Mouse (Mus musculus) forebrain, embryonic 11.5 days (tissue): ENCODE measurements around the gene Fam161b. TPM values are rescaled to one million over a fixed set of nuclear protein-coding genes. Genes with fewer than 3 reads are reported as not detected.

Source experiments
- ATAC-seq: fragments of 200-750 bp; cut with Nextera tagmentation; replicated peaks from 2 replicates; pipeline ENCODE4 v1.8.0; 2017; ENCODE audit warnings: moderate TSS enrichment; ENCODE audit not compliant: low FRiP score
- DNase-seq: peaks from one replicate; pipeline ENCODE4 v3.0.0-alpha.2; 2017; ENCODE audit warnings: low spot score
- H3K27ac ChIP-seq: fragments of 300-500 bp; sonication (generic); 2 replicates; pipeline ENCODE4 v1.5.1; 2014; ENCODE audit warnings: low read depth, low read length
- H3K27me3 ChIP-seq: fragments of 300-500 bp; sonication (generic); 2 replicates; pipeline ENCODE4 v1.6.1; 2014; ENCODE audit warnings: mild to moderate bottlenecking, low read length, mixed read lengths; ENCODE audit not compliant: control insufficient read depth, insufficient read depth
- H3K36me3 ChIP-seq: fragments of 300-500 bp; sonication (generic); 2 replicates; pipeline ENCODE4 v1.6.1; 2014; ENCODE audit warnings: mild to moderate bottlenecking, low read length, moderate library complexity, mixed read lengths; ENCODE audit not compliant: control insufficient read depth, insufficient read depth
- H3K4me1 ChIP-seq: fragments of 300-500 bp; sonication (generic); replicated peaks from 2 replicates; pipeline ENCODE4 v1.6.1; 2014; ENCODE audit warnings: low read length, mixed read lengths; ENCODE audit not compliant: control insufficient read depth, insufficient read depth
- H3K4me2 ChIP-seq: fragments of 300-500 bp; sonication (generic); 2 replicates; pipeline ENCODE4 v1.6.1; 2014; ENCODE audit warnings: low read depth, mild to moderate bottlenecking, low read length, moderate library complexity, mixed read lengths; ENCODE audit not compliant: severe bottlenecking
- H3K4me3 ChIP-seq: fragments of 300-500 bp; sonication (generic); 2 replicates; pipeline ENCODE4 v1.5.1; 2014; ENCODE audit warnings: low read depth, low read length
- H3K9ac ChIP-seq: fragments of 300-500 bp; sonication (generic); 2 replicates; pipeline ENCODE4 v1.6.1; 2014; ENCODE audit warnings: low read length
- H3K9me3 ChIP-seq: fragments of 300-500 bp; sonication (generic); 2 replicates; pipeline ENCODE4 v1.6.1; 2016; ENCODE audit warnings: low read length, mixed read lengths; ENCODE audit not compliant: control insufficient read depth
- WGBS: fragments of 180-500 bp; shearing (Covaris S2); extraction: QIAGEN DNeasy Blood & Tissue Kit; methylation state at CpG from one replicate; pipeline ENCODE4 v1.1.7; 2014; 5-methylcytosine and 5-hydroxymethylcytosine counted together
- polyA plus RNA-seq: library from polyadenylated mRNA; unstranded; fragments of >200 nt; fragmentation: Nextera tagmentation; extraction: Ambion mirVana; gene quantifications from 2 replicates; pipeline ENCODE4 v1.2.1, GENCODE M21; 2014

Gene Fam161b
- polyA plus RNA-seq, 1 experiment from 2014 or later, result 8.0 TPM

DNA sequence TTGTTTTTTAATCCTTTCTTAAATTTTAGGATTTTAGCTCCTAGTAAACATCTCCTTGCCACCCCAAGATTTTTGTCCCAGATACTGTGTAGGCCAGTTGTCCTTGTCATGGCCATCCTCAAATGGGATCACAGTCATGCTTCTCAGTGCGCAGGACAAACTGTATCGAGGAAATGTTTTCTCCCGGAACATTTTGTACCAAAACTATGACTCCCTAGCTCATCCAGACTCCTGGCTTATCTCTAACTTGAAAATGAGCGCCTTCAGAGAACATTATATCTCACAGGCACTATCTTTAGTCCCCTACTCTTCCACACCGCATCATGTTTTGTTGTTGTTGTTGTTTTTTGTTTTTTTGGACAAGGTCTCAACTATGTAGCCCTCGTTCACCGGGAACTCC is 45.6 kb downstream of the Fam161b start:
- DNase-seq (no peak), ATAC-seq (0 out of 2 replicates have a peak, but pooled peaks have one; percentile 4)
- 56% methylated on average over 7 of the region's 7 CpGs for WGBS
- H3K4me3 ChIP-seq, result peak overlapping the region; percentile 98
- H3K4me1 ChIP-seq, result 0 out of 2 replicates have a peak, but pooled peaks cover 4% of the 10 kb centered on the region
- no peaks in the 10 kb centered on the region for H3K27me3 ChIP-seq
- H3K36me3 ChIP-seq, result no peaks in the 10 kb centered on the region
- peak overlapping the region; percentile 70 for H3K4me2 ChIP-seq
- H3K9ac ChIP-seq, result peak overlapping the region; percentile 96
- no peak overlapping the region for H3K27ac ChIP-seq
- H3K9me3 ChIP-seq, result no peaks in the 10 kb centered on the region

DNA sequence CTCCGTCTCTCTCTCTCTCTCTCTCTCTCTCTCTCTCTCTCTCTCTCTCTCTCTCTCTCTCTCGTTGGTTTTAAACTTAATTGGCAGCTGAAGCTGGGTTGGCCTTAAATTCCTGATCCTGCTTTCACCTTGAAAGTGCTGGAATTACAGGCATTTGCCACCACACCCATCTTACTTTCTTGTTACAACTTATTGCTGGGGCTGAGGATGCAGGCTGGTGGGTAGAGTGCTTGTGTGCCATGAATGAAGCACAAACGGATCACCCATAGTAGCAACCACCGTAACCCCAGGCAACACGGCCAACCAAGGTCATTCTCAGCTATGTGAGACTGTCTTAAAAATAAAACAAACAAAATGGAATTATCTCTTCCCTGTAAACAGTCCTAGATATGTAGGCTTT is 50.3 kb downstream of the Fam161b start:
- ATAC-seq, result no peak
- H3K27me3 ChIP-seq, result no peaks in the 10 kb centered on the region
- H3K27ac ChIP-seq, result no peak overlapping the region
- H3K9ac ChIP-seq, result no peak overlapping the region
- 0 out of 2 replicates have a peak, but pooled peaks cover 2% of the 10 kb centered on the region for H3K4me1 ChIP-seq
- DNase-seq, result no peak
- H3K4me3 ChIP-seq, result no peak overlapping the region
- no peak overlapping the region for H3K4me2 ChIP-seq
- no peaks in the 10 kb centered on the region for H3K9me3 ChIP-seq
- H3K36me3 ChIP-seq, result no peaks in the 10 kb centered on the region
- WGBS, result 91% methylated on average over 3 of the region's 5 CpGs

DNA sequence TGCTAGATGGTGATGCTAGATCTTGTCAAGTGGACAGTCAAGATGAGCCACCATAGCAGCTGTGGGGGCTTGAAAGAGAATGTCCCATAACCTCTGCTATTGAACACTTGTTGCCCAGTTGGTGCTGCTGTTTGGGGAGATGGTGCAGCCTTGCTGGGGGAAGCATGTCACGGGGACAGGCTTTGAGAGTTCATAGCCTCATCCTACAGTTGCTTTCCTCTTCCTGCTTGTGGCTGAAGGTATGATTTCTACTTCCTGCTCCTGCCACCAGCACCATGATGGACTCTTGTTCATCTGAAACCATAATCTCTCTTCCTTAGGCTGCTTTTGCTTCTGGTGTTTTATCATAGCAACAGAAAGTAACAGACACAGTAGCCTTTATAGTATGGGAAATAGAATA is 57.1 kb downstream of the Fam161b start:
- ATAC-seq (no peak), DNase-seq (no peak)
- WGBS, result 81% methylated on average over 1 of the region's 1 CpGs
- H3K27me3 ChIP-seq, result no peaks in the 10 kb centered on the region
- no peak overlapping the region for H3K4me2 ChIP-seq
- H3K27ac ChIP-seq, result no peak overlapping the region
- H3K9ac ChIP-seq, result no peak overlapping the region
- no peaks in the 10 kb centered on the region for H3K4me1 ChIP-seq
- H3K36me3 ChIP-seq, result no peaks in the 10 kb centered on the region
- no peak overlapping the region for H3K4me3 ChIP-seq
- no peaks in the 10 kb centered on the region for H3K9me3 ChIP-seq

DNA sequence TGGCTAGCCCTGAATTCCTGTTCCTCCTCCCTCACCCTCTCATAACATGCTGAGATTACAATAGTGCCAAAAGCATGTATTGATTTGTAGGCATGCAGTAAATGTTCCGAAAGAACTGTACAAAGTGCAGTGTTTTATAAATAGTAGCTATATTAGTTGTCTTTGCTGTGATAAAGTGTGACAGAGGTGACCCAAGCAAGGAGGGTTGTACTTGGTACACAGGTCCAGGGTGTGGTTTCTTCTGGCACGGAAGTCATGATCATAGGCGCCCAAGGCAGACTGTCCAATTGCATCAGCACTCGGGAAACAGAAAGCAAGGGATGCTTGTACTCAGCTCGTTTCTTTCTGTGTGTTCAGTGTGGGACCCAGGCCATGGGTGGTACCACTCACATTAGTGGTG is 57.5 kb downstream of the Fam161b start:
- 95% methylated on average over 5 of the region's 5 CpGs for WGBS
- no peak overlapping the region for H3K9ac ChIP-seq

DNA sequence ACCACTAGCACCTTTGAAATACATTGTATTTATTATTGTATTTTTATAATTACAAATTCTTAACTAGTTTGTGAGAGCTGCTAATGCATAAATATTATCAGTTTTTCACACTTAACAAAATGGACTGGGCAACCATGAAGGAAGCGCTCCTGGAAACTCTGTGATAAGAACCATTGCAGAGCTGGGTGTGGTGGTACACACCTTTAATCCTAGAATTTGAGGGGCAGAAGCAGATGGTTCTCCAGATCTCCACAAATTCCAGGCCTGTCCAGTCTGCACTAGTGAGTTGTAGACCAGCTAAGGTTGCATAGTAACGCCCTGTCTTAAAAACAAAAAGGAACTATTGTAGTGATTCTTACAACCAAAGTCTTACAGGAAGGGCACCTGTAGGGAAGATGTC is 62.4 kb downstream of the Fam161b start:
- Histone ChIP-seq H3K27me3 (no peaks in the 10 kb centered on the region), H3K4me2 (no peak overlapping the region), H3K27ac (no peak overlapping the region), H3K36me3 (no peaks in the 10 kb centered on the region), H3K4me1 (no peaks in the 10 kb centered on the region), H3K9me3 (no peaks in the 10 kb centered on the region), H3K4me3 (no peak overlapping the region), H3K9ac (no peak overlapping the region)
- 97% methylated on average over 2 of the region's 2 CpGs for WGBS
- ATAC-seq, result no peak
- no peak for DNase-seq

More for the DNA sequence above, 57.5 kb downstream of the Fam161b start:
- H3K9me3 ChIP-seq, result no peaks in the 10 kb centered on the region
- no peak overlapping the region for H3K4me2 ChIP-seq
- H3K4me3 ChIP-seq, result no peak overlapping the region
- H3K27ac ChIP-seq, result no peak overlapping the region
- no peak for ATAC-seq
- H3K4me1 ChIP-seq, result no peaks in the 10 kb centered on the region
- DNase-seq, result no peak
- H3K36me3 ChIP-seq, result no peaks in the 10 kb centered on the region
- H3K27me3 ChIP-seq, result no peaks in the 10 kb centered on the region

DNA sequence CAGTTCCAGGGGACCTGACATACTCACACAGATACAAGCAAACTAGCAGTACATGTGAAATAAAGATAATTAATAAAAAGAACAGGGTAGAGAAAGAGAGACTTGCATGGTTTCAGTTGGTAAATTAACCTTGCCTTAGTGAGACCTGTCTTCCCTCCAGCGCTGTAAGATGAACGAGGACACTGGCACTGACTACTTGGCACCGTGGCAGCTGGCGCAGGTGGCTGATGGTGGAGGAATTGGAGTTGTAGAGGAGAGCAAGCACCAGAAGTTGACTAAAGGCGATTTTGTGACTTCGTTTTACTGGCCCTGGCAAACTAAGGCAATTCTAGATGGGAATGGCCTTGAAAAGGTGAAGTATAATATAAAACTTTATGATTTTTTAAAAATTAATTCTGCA is 63.8 kb downstream of the Fam161b start:
- DNase-seq, result no peak
- no peaks in the 10 kb centered on the region for H3K4me1 ChIP-seq
- 95% methylated on average over 6 of the region's 6 CpGs for WGBS
- ATAC-seq, result no peak
- no peaks in the 10 kb centered on the region for H3K36me3 ChIP-seq
- no peak overlapping the region for H3K4me3 ChIP-seq
- no peak overlapping the region for H3K9ac ChIP-seq
- H3K27me3 ChIP-seq, result no peaks in the 10 kb centered on the region
- no peaks in the 10 kb centered on the region for H3K9me3 ChIP-seq
- H3K4me2 ChIP-seq, result no peak overlapping the region
- no peak overlapping the region for H3K27ac ChIP-seq

Other genes with a start within 250 kb of the Fam161b start
- gene Dnal1, start 247.5 kb downstream of the Fam161b start, polyA plus RNA-seq, result 6.1 and 6.8 TPM in 2 replicates
- 1.9 and 2.8 TPM in 2 replicates for gene Pnma1, start 213.3 kb downstream of the Fam161b start, polyA plus RNA-seq
- 7.6 and 9.6 TPM in 2 replicates for gene Elmsan1, start 143.0 kb downstream of the Fam161b start, polyA plus RNA-seq
- gene Ptgr2, start 76.6 kb downstream of the Fam161b start, polyA plus RNA-seq, result 13.8 and 14.3 TPM in 2 replicates
- gene Zfp410, start 45.0 kb downstream of the Fam161b start, polyA plus RNA-seq, result 121 and 129 TPM in 2 replicates
- gene Coq6, start 176 bp downstream of the Fam161b start, polyA plus RNA-seq, result 40.3 and 46.2 TPM in 2 replicates
- 11.9 and 12.3 TPM in 2 replicates for gene Entpd5, start 47.2 kb upstream of the Fam161b start, polyA plus RNA-seq
- gene Bbof1, start 47.2 kb upstream of the Fam161b start, polyA plus RNA-seq, result 1.5 and 2.1 TPM in 2 replicates
- gene Rnf113a2, start 55.4 kb upstream of the Fam161b start, polyA plus RNA-seq, result 23.9 and 29.2 TPM in 2 replicates
- 20.8 and 21.0 TPM in 2 replicates for gene Aldh6a1, start 89.2 kb upstream of the Fam161b start, polyA plus RNA-seq
- 36.5 and 38.6 TPM in 2 replicates for gene Lin52, start 89.6 kb upstream of the Fam161b start, polyA plus RNA-seq
- not detected in 2 replicates for gene Vsx2, start 207.9 kb upstream of the Fam161b start, polyA plus RNA-seq